Mouse (Mus musculus) retina, adult 2 months (tissue): ENCODE data around the gene Rusc1.

Experiments
- DNase-seq: peaks from one replicate; pipeline ENCODE4 v3.0.0-alpha.2; 2012; ENCODE audit warnings: low read depth, low spot score

The Rusc1 gene

GRCm38 (mm10) chr3:89093175-89093574 is at the start of gene Rusc1:
Gene Rusc1 (minus strand): TSS chr3:89093311.
- no peak for DNase-seq

GRCm38 (mm10) chr3:89136365-89136764 is 43.3 kb upstream of the Rusc1 start:
- no peak for DNase-seq

GRCm38 (mm10) chr3:89135958-89136357 is 42.8 kb upstream of the Rusc1 start, which contains the start of gene Pklr:
Gene Pklr (plus strand): TSS chr3:89136142.
- DNase-seq, result no peak

- DNase-seq, result no peak
Measured at GRCm38 (mm10) chr3:89133752-89134151, 40.6 kb upstream of the Rusc1 start.

GRCm38 (mm10) chr3:89133063-89133450 is 39.9 kb upstream of the Rusc1 start:
- no peak for DNase-seq

- DNase-seq, result no peak
Measured at GRCm38 (mm10) chr3:89132285-89133062, 39.4 kb upstream of the Rusc1 start.

- DNase-seq, result no peak
Measured at GRCm38 (mm10) chr3:89131816-89132215, 38.7 kb upstream of the Rusc1 start.

- DNase-seq, result no peak
Measured at GRCm38 (mm10) chr3:89129908-89130307, 36.8 kb upstream of the Rusc1 start.

GRCm38 (mm10) chr3:89125981-89126380 is 32.9 kb upstream of the Rusc1 start:
- no peak for DNase-seq

- DNase-seq, result no peak
Measured at GRCm38 (mm10) chr3:89124241-89124640, 31.1 kb upstream of the Rusc1 start.

GRCm38 (mm10) chr3:89123313-89123712 is 30.2 kb upstream of the Rusc1 start:
- DNase-seq, result no peak

GRCm38 (mm10) chr3:89115522-89115921 is 22.4 kb upstream of the Rusc1 start:
- peak; percentile 26 for DNase-seq

- DNase-seq, result no peak
Measured at GRCm38 (mm10) chr3:89113058-89113457, 19.9 kb upstream of the Rusc1 start.

- no peak for DNase-seq
Measured at GRCm38 (mm10) chr3:89108146-89108545, 15.0 kb upstream of the Rusc1 start.

GRCm38 (mm10) chr3:89107545-89107944 is 14.4 kb upstream of the Rusc1 start:
- DNase-seq, result no peak

- DNase-seq, result no peak
Measured at GRCm38 (mm10) chr3:89106881-89107280, 13.8 kb upstream of the Rusc1 start.

GRCm38 (mm10) chr3:89103291-89103595 is 10.1 kb upstream of the Rusc1 start:
- no peak for DNase-seq

- DNase-seq, result no peak
Measured at GRCm38 (mm10) chr3:89102495-89103290, 9.6 kb upstream of the Rusc1 start.

GRCm38 (mm10) chr3:89101812-89102494 is 8.8 kb upstream of the Rusc1 start, which contains the start of gene Fdps:
Gene Fdps (minus strand): TSS chr3:89101959.
- peak; percentile 96 for DNase-seq

- DNase-seq, result no peak
Measured at GRCm38 (mm10) chr3:89101459-89101811, 8.3 kb upstream of the Rusc1 start.

GRCm38 (mm10) chr3:89100811-89101210 is 7.7 kb upstream of the Rusc1 start, which contains the start of gene Gm43738:
Gene Gm43738 (minus strand): TSS chr3:89101099.
- DNase-seq, result no peak

- DNase-seq, result no peak
Measured at GRCm38 (mm10) chr3:89094021-89094420, 910 bp upstream of the Rusc1 start.
